Mouse (Mus musculus): ENCODE results near the gene Olfr912. TPM values are rescaled to one million over a fixed set of nuclear protein-coding genes. Genes with fewer than 3 reads are reported as not detected.

Olfr912 gene
- polyA plus RNA-seq (2015; fragmentation: Nextera tagmentation; extraction: Ambion mirVana), result not detected in 2 replicates

GRCm38 (mm10) chr9:38579878-38580277, at the start of gene Olfr912:
TSS of gene Olfr912 (plus strand) at chr9:38580178.
- H3K9ac ChIP-seq (ENCODE audit: low read depth, low read length), result no peak within 1 kb of the TSS
- no peak within 1 kb of the TSS for H3K4me3 ChIP-seq (ENCODE audit: low read depth, low read length)
- ATAC-seq, result no peak
- no peak within 1 kb of the TSS for H3K4me2 ChIP-seq (replicated peaks; ENCODE audit: low read depth)
- no peaks in the 10 kb centered on the region for H3K9me3 ChIP-seq (ENCODE audit: control insufficient read depth)
- H3K36me3 ChIP-seq (ENCODE audit: control insufficient read depth, insufficient read depth), result no peaks in the 10 kb centered on the region
- H3K27me3 ChIP-seq (replicated peaks; ENCODE audit: control insufficient read depth, insufficient read depth, low read length), result no peaks in the 10 kb centered on the region
- no peak within 1 kb of the TSS for H3K27ac ChIP-seq (ENCODE audit: low read depth, low read length)
- TF ChIP-seq CTCF (IDR thresholded peaks at IDR 0.05; ENCODE audit: low read depth), result no peak
- no peaks in the 10 kb centered on the region for H3K4me1 ChIP-seq (replicated peaks; ENCODE audit: control insufficient read depth, insufficient read depth, low read length)
- 67% methylated on average over 1 of the region's 1 CpGs for WGBS

GRCm38 (mm10) chr9:38537549-38537948, 42.4 kb upstream of the Olfr912 start, which contains the start of gene Olfr910:
TSS of gene Olfr910 (plus strand) at chr9:38537849.
- H3K27ac ChIP-seq (ENCODE audit: low read depth, low read length), result no peak within 1 kb of the TSS
- H3K4me2 ChIP-seq (replicated peaks; ENCODE audit: low read depth), result no peak within 1 kb of the TSS
- 91% methylated on average over 2 of the region's 2 CpGs for WGBS
- no peak for TF ChIP-seq CTCF (IDR thresholded peaks at IDR 0.05; ENCODE audit: low read depth)
- H3K36me3 ChIP-seq (ENCODE audit: control insufficient read depth, insufficient read depth), result no peaks in the 10 kb centered on the region
- no peak within 1 kb of the TSS for H3K4me3 ChIP-seq (ENCODE audit: low read depth, low read length)
- no peaks in the 10 kb centered on the region for H3K4me1 ChIP-seq (replicated peaks; ENCODE audit: control insufficient read depth, insufficient read depth, low read length)
- H3K9ac ChIP-seq (ENCODE audit: low read depth, low read length), result no peak within 1 kb of the TSS
- ATAC-seq, result no peak
- H3K27me3 ChIP-seq (replicated peaks; ENCODE audit: control insufficient read depth, insufficient read depth, low read length), result no peaks in the 10 kb centered on the region
- H3K9me3 ChIP-seq (ENCODE audit: control insufficient read depth), result no peaks in the 10 kb centered on the region

- 29% methylated on average over 1 of the region's 1 CpGs for WGBS
- no peak overlapping the region for H3K9ac ChIP-seq (ENCODE audit: low read depth, low read length)
- no peak for TF ChIP-seq CTCF (IDR thresholded peaks at IDR 0.05; ENCODE audit: low read depth)
Observed at GRCm38 (mm10) chr9:38591056-38591455, 11.1 kb downstream of the Olfr912 start.

GRCm38 (mm10) chr9:38592459-38592858, 12.5 kb downstream of the Olfr912 start, which contains the start of gene Olfr913:
TSS of gene Olfr913 (plus strand) at chr9:38592759.
- no peaks in the 10 kb centered on the region for H3K4me1 ChIP-seq (replicated peaks; ENCODE audit: control insufficient read depth, insufficient read depth, low read length)
- H3K27me3 ChIP-seq (replicated peaks; ENCODE audit: control insufficient read depth, insufficient read depth, low read length), result no peaks in the 10 kb centered on the region
- no peak within 1 kb of the TSS for H3K4me3 ChIP-seq (ENCODE audit: low read depth, low read length)
- no peak for ATAC-seq
- no peaks in the 10 kb centered on the region for H3K36me3 ChIP-seq (ENCODE audit: control insufficient read depth, insufficient read depth)
- WGBS, result 51% methylated on average over 2 of the region's 2 CpGs
- no peak for TF ChIP-seq CTCF (IDR thresholded peaks at IDR 0.05; ENCODE audit: low read depth)
- no peak within 1 kb of the TSS for H3K9ac ChIP-seq (ENCODE audit: low read depth, low read length)
- H3K9me3 ChIP-seq (ENCODE audit: control insufficient read depth), result no peaks in the 10 kb centered on the region
- H3K4me2 ChIP-seq (replicated peaks; ENCODE audit: low read depth), result no peak within 1 kb of the TSS
- no peak within 1 kb of the TSS for H3K27ac ChIP-seq (ENCODE audit: low read depth, low read length)

More at GRCm38 (mm10) chr9:38591056-38591455, 11.1 kb downstream of the Olfr912 start:
- Histone ChIP-seq H3K36me3 (ENCODE audit: control insufficient read depth, insufficient read depth) (no peaks in the 10 kb centered on the region), H3K4me1 (replicated peaks; ENCODE audit: control insufficient read depth, insufficient read depth, low read length) (no peaks in the 10 kb centered on the region), H3K4me2 (replicated peaks; ENCODE audit: low read depth) (no peak overlapping the region), H3K27ac (ENCODE audit: low read depth, low read length) (no peak overlapping the region), H3K27me3 (replicated peaks; ENCODE audit: control insufficient read depth, insufficient read depth, low read length) (no peaks in the 10 kb centered on the region), H3K4me3 (ENCODE audit: low read depth, low read length) (no peak overlapping the region), H3K9me3 (ENCODE audit: control insufficient read depth) (no peaks in the 10 kb centered on the region)
- ATAC-seq, result no peak

- Histone ChIP-seq H3K9me3 (ENCODE audit: control insufficient read depth) (no peaks in the 10 kb centered on the region), H3K36me3 (ENCODE audit: control insufficient read depth, insufficient read depth) (no peaks in the 10 kb centered on the region), H3K27me3 (replicated peaks; ENCODE audit: control insufficient read depth, insufficient read depth, low read length) (no peaks in the 10 kb centered on the region), H3K27ac (ENCODE audit: low read depth, low read length) (no peak within 1 kb of the TSS), H3K4me1 (replicated peaks; ENCODE audit: control insufficient read depth, insufficient read depth, low read length) (no peaks in the 10 kb centered on the region), H3K4me3 (ENCODE audit: low read depth, low read length) (no peak within 1 kb of the TSS), H3K4me2 (replicated peaks; ENCODE audit: low read depth) (no peak within 1 kb of the TSS), H3K9ac (ENCODE audit: low read depth, low read length) (no peak within 1 kb of the TSS)
- WGBS, result 66% methylated on average over 2 of the region's 2 CpGs
- no peak for TF ChIP-seq CTCF (IDR thresholded peaks at IDR 0.05; ENCODE audit: low read depth)
- no peak for ATAC-seq
Observed at GRCm38 (mm10) chr9:38604802-38605201, 24.8 kb downstream of the Olfr912 start, which contains the start of gene Olfr914. TSS of gene Olfr914 (plus strand) at chr9:38605102.

GRCm38 (mm10) chr9:38632406-38632805, 52.4 kb downstream of the Olfr912 start:
- no peak for ATAC-seq

More at GRCm38 (mm10) chr9:38632406-38632805, 52.4 kb downstream of the Olfr912 start:
- TF ChIP-seq CTCF (IDR thresholded peaks at IDR 0.05; ENCODE audit: low read depth), result no peak
- no peaks in the 10 kb centered on the region for H3K27me3 ChIP-seq (replicated peaks; ENCODE audit: control insufficient read depth, insufficient read depth, low read length)
- H3K9me3 ChIP-seq (ENCODE audit: control insufficient read depth), result no peaks in the 10 kb centered on the region
- no peaks in the 10 kb centered on the region for H3K36me3 ChIP-seq (ENCODE audit: control insufficient read depth, insufficient read depth)
- 79% methylated on average over 4 of the region's 4 CpGs for WGBS
- H3K4me1 ChIP-seq (replicated peaks; ENCODE audit: control insufficient read depth, insufficient read depth, low read length), result no peaks in the 10 kb centered on the region
- no peak overlapping the region for H3K4me2 ChIP-seq (replicated peaks; ENCODE audit: low read depth)
- no peak overlapping the region for H3K27ac ChIP-seq (ENCODE audit: low read depth, low read length)
- no peak overlapping the region for H3K9ac ChIP-seq (ENCODE audit: low read depth, low read length)
- no peak overlapping the region for H3K4me3 ChIP-seq (ENCODE audit: low read depth, low read length)

Other genes with a start within 250 kb of the Olfr912 start
- gene Olfr898, start 231.8 kb upstream of the Olfr912 start, polyA plus RNA-seq (2015; fragmentation: Nextera tagmentation; extraction: Ambion mirVana), result not detected in 2 replicates
- not detected in 2 replicates for gene Olfr250, start 213.3 kb upstream of the Olfr912 start, polyA plus RNA-seq (2015; fragmentation: Nextera tagmentation; extraction: Ambion mirVana)
- gene Olfr251, start 203.1 kb upstream of the Olfr912 start, polyA plus RNA-seq (2015; fragmentation: Nextera tagmentation; extraction: Ambion mirVana), result not detected in 2 replicates
- gene Olfr147, start 178.5 kb upstream of the Olfr912 start, polyA plus RNA-seq (2015; fragmentation: Nextera tagmentation; extraction: Ambion mirVana), result not detected in 2 replicates
- not detected in 2 replicates for gene Olfr901, start 150.7 kb upstream of the Olfr912 start, polyA plus RNA-seq (2015; fragmentation: Nextera tagmentation; extraction: Ambion mirVana)
- gene Olfr902, start 132.5 kb upstream of the Olfr912 start, polyA plus RNA-seq (2015; fragmentation: Nextera tagmentation; extraction: Ambion mirVana), result not detected in 2 replicates
- gene Olfr904, start 117.0 kb upstream of the Olfr912 start, polyA plus RNA-seq (2015; fragmentation: Nextera tagmentation; extraction: Ambion mirVana), result not detected in 2 replicates
- gene Olfr905, start 109.1 kb upstream of the Olfr912 start, polyA plus RNA-seq (2015; fragmentation: Nextera tagmentation; extraction: Ambion mirVana), result not detected in 2 replicates
- not detected in 2 replicates for gene Olfr906, start 93.1 kb upstream of the Olfr912 start, polyA plus RNA-seq (2015; fragmentation: Nextera tagmentation; extraction: Ambion mirVana)
- not detected in 2 replicates for gene Olfr907, start 84.4 kb upstream of the Olfr912 start, polyA plus RNA-seq (2015; fragmentation: Nextera tagmentation; extraction: Ambion mirVana)
- not detected in 2 replicates for gene Olfr911-ps1, start 58.6 kb upstream of the Olfr912 start, polyA plus RNA-seq (2015; fragmentation: Nextera tagmentation; extraction: Ambion mirVana)
- not detected in 2 replicates for gene Olfr910, start 42.3 kb upstream of the Olfr912 start, polyA plus RNA-seq (2015; fragmentation: Nextera tagmentation; extraction: Ambion mirVana)
- gene Olfr913, start 12.6 kb downstream of the Olfr912 start, polyA plus RNA-seq (2015; fragmentation: Nextera tagmentation; extraction: Ambion mirVana), result not detected in 2 replicates
- not detected in 2 replicates for gene Olfr914, start 24.9 kb downstream of the Olfr912 start, polyA plus RNA-seq (2015; fragmentation: Nextera tagmentation; extraction: Ambion mirVana)
- not detected in 2 replicates for gene Olfr916, start 79.7 kb downstream of the Olfr912 start, polyA plus RNA-seq (2015; fragmentation: Nextera tagmentation; extraction: Ambion mirVana)
- gene Olfr917, start 85.7 kb downstream of the Olfr912 start, polyA plus RNA-seq (2015; fragmentation: Nextera tagmentation; extraction: Ambion mirVana), result not detected in 2 replicates
- not detected in 2 replicates for gene Olfr918, start 94.4 kb downstream of the Olfr912 start, polyA plus RNA-seq (2015; fragmentation: Nextera tagmentation; extraction: Ambion mirVana)
- not detected in 2 replicates for gene Olfr919, start 123.5 kb downstream of the Olfr912 start, polyA plus RNA-seq (2015; fragmentation: Nextera tagmentation; extraction: Ambion mirVana)
- gene Vwa5a, start 138.1 kb downstream of the Olfr912 start, polyA plus RNA-seq (2015; fragmentation: Nextera tagmentation; extraction: Ambion mirVana), result 13.7 and 14.0 TPM in 2 replicates
- gene Olfr920, start 172.1 kb downstream of the Olfr912 start, polyA plus RNA-seq (2015; fragmentation: Nextera tagmentation; extraction: Ambion mirVana), result 0.07 TPM in 2 replicates
- not detected in 2 replicates for gene Olfr921, start 192.9 kb downstream of the Olfr912 start, polyA plus RNA-seq (2015; fragmentation: Nextera tagmentation; extraction: Ambion mirVana)
- not detected in 2 replicates for gene Olfr922, start 234.4 kb downstream of the Olfr912 start, polyA plus RNA-seq (2015; fragmentation: Nextera tagmentation; extraction: Ambion mirVana)
- gene Olfr923, start 246.4 kb downstream of the Olfr912 start, polyA plus RNA-seq (2015; fragmentation: Nextera tagmentation; extraction: Ambion mirVana), result not detected in 2 replicates